Mouse (Mus musculus): Measurements from ENCODE around the gene Brdt. TPM values are rescaled to one million over a fixed set of nuclear protein-coding genes. Genes with fewer than 3 reads are reported as not detected.

Brdt gene
- polyA plus RNA-seq, 1 experiment from 2014 or later, result 0.78 TPM

GRCm38 (mm10) chr5:107295817-107296511 is 35.0 kb upstream of the Brdt start:
- Histone ChIP-seq H3K4me2 (replicated peaks; ENCODE audit: low read depth) (peak overlapping the region; percentile 14), H3K27me3 (replicated peaks; ENCODE audit: control insufficient read depth, insufficient read depth, low read length) (no peaks in the 10 kb centered on the region), H3K36me3 (ENCODE audit: control insufficient read depth, insufficient read depth) (no peaks in the 10 kb centered on the region), H3K27ac (ENCODE audit: low read depth, low read length) (no peak overlapping the region), H3K9me3 (ENCODE audit: control insufficient read depth) (no peaks in the 10 kb centered on the region), H3K9ac (ENCODE audit: low read depth, low read length) (no peak overlapping the region), H3K4me3 (ENCODE audit: low read depth, low read length) (no peak overlapping the region), H3K4me1 (replicated peaks; ENCODE audit: control insufficient read depth, insufficient read depth, low read length) (no peaks in the 10 kb centered on the region)
- peak; percentile 97 for ATAC-seq
- WGBS, result 50% methylated on average over 16 of the region's 16 CpGs
- no peak for TF ChIP-seq CTCF (IDR thresholded peaks at IDR 0.05; ENCODE audit: low read depth)

GRCm38 (mm10) chr5:107296512-107297322 is 34.2 kb upstream of the Brdt start:
- Histone ChIP-seq H3K9me3 (ENCODE audit: control insufficient read depth) (no peaks in the 10 kb centered on the region), H3K27ac (ENCODE audit: low read depth, low read length) (no peak overlapping the region), H3K36me3 (ENCODE audit: control insufficient read depth, insufficient read depth) (no peaks in the 10 kb centered on the region), H3K4me2 (replicated peaks; ENCODE audit: low read depth) (peak overlapping the region; percentile 14), H3K4me3 (ENCODE audit: low read depth, low read length) (no peak overlapping the region), H3K27me3 (replicated peaks; ENCODE audit: control insufficient read depth, insufficient read depth, low read length) (no peaks in the 10 kb centered on the region), H3K4me1 (replicated peaks; ENCODE audit: control insufficient read depth, insufficient read depth, low read length) (no peaks in the 10 kb centered on the region), H3K9ac (ENCODE audit: low read depth, low read length) (no peak overlapping the region)
- ATAC-seq, result no peak
- TF ChIP-seq CTCF (IDR thresholded peaks at IDR 0.05; ENCODE audit: low read depth), result no peak
- 39% methylated on average over 9 of the region's 9 CpGs for WGBS

DNA sequence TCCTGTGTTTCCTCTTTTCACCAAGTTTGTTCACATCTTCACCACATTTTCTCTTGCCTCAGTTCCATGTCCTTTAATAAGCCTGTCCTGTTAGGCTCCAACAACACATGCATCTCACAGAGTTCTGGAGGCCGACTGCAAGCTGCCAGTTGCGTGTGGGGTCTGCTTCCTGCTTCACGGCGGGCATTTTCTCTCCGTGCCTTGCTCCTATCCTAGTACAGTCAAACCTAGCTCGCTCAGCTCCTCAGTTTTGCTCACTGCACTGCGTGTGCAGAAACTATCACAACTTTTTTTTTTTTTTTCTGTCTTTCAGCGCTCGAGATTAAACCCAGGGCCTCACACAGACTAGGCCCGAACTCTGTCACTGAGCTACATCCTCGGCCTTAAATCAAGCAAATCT is 32.1 kb upstream of the Brdt start:
- Histone ChIP-seq H3K4me1 (replicated peaks; ENCODE audit: control insufficient read depth, insufficient read depth, low read length) (no peaks in the 10 kb centered on the region), H3K27me3 (replicated peaks; ENCODE audit: control insufficient read depth, insufficient read depth, low read length) (no peaks in the 10 kb centered on the region), H3K4me2 (replicated peaks; ENCODE audit: low read depth) (no peak overlapping the region), H3K4me3 (ENCODE audit: low read depth, low read length) (no peak overlapping the region), H3K36me3 (ENCODE audit: control insufficient read depth, insufficient read depth) (no peaks in the 10 kb centered on the region), H3K27ac (ENCODE audit: low read depth, low read length) (no peak overlapping the region), H3K9me3 (ENCODE audit: control insufficient read depth) (no peaks in the 10 kb centered on the region), H3K9ac (ENCODE audit: low read depth, low read length) (no peak overlapping the region)
- TF ChIP-seq CTCF (IDR thresholded peaks at IDR 0.05; ENCODE audit: low read depth), result no peak
- ATAC-seq, result no peak
- 65% methylated on average over 11 of the region's 11 CpGs for WGBS

GRCm38 (mm10) chr5:107303350-107303861 is 27.6 kb upstream of the Brdt start:
- 26% methylated on average over 11 of the region's 11 CpGs for WGBS
- H3K9me3 ChIP-seq (ENCODE audit: control insufficient read depth), result no peaks in the 10 kb centered on the region
- no peak overlapping the region for H3K4me3 ChIP-seq (ENCODE audit: low read depth, low read length)
- H3K27ac ChIP-seq (ENCODE audit: low read depth, low read length), result no peak overlapping the region
- 0 out of 2 replicates have a peak, but pooled peaks have one; percentile 31 for TF ChIP-seq CTCF (IDR thresholded peaks at IDR 0.05; ENCODE audit: low read depth)
- no peak overlapping the region for H3K9ac ChIP-seq (ENCODE audit: low read depth, low read length)
- no peaks in the 10 kb centered on the region for H3K4me1 ChIP-seq (replicated peaks; ENCODE audit: control insufficient read depth, insufficient read depth, low read length)
- no peaks in the 10 kb centered on the region for H3K36me3 ChIP-seq (ENCODE audit: control insufficient read depth, insufficient read depth)
- H3K27me3 ChIP-seq (replicated peaks; ENCODE audit: control insufficient read depth, insufficient read depth, low read length), result no peaks in the 10 kb centered on the region
- H3K4me2 ChIP-seq (replicated peaks; ENCODE audit: low read depth), result peak overlapping the region; percentile 51
- ATAC-seq, result peak; percentile 36; the same call in 1 of the 2 replicates

DNA sequence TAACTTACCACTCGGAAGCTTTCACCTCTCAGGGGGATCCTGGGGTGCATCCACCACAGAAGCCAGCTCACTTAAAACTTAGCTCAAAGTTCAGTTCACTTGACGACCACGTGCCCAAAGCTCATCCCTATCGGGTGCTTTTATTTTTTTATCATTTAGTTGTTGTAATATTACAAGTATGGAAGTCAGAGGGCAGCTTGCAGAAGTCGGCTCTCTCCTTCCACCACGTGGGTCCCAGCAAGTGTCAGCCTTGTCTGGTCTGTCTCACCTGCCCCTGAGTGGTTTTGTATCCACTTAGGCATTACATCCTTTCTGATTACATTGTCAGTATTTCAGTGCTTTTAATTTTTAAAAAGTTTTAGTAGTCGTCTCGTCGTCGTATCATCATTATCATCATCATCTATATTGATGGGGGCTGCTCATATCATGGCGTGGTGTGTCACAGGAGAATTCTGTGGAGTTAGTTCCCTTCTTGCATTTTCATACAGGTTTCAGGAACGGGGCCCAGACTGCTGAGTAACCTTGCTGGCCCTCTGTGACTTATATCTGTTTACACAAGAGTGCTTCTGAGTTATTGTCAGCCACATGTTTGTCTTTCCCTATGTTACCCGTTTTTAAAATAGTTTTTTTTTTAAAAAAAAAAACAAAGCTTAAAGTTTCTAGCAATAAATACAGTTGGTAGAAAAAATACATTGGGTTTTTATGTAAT is 26.7 kb upstream of the Brdt start:
- Histone ChIP-seq H3K27ac (ENCODE audit: low read depth, low read length) (no peak overlapping the region), H3K4me3 (ENCODE audit: low read depth, low read length) (no peak overlapping the region), H3K9me3 (ENCODE audit: control insufficient read depth) (no peaks in the 10 kb centered on the region), H3K36me3 (ENCODE audit: control insufficient read depth, insufficient read depth) (no peaks in the 10 kb centered on the region), H3K9ac (ENCODE audit: low read depth, low read length) (no peak overlapping the region), H3K4me2 (replicated peaks; ENCODE audit: low read depth) (no peak overlapping the region), H3K4me1 (replicated peaks; ENCODE audit: control insufficient read depth, insufficient read depth, low read length) (no peaks in the 10 kb centered on the region), H3K27me3 (replicated peaks; ENCODE audit: control insufficient read depth, insufficient read depth, low read length) (no peaks in the 10 kb centered on the region)
- WGBS, result 37% methylated on average over 13 of the region's 13 CpGs
- no peak for TF ChIP-seq CTCF (IDR thresholded peaks at IDR 0.05; ENCODE audit: low read depth)
- ATAC-seq, result no peak

GRCm38 (mm10) chr5:107307432-107307831 is 23.5 kb upstream of the Brdt start:
- Histone ChIP-seq H3K27me3 (replicated peaks; ENCODE audit: control insufficient read depth, insufficient read depth, low read length) (no peaks in the 10 kb centered on the region), H3K27ac (ENCODE audit: low read depth, low read length) (no peak overlapping the region), H3K9me3 (ENCODE audit: control insufficient read depth) (no peaks in the 10 kb centered on the region), H3K9ac (ENCODE audit: low read depth, low read length) (no peak overlapping the region), H3K4me2 (replicated peaks; ENCODE audit: low read depth) (no peak overlapping the region), H3K4me1 (replicated peaks; ENCODE audit: control insufficient read depth, insufficient read depth, low read length) (no peaks in the 10 kb centered on the region), H3K4me3 (ENCODE audit: low read depth, low read length) (no peak overlapping the region), H3K36me3 (ENCODE audit: control insufficient read depth, insufficient read depth) (no peaks in the 10 kb centered on the region)
- TF ChIP-seq CTCF (IDR thresholded peaks at IDR 0.05; ENCODE audit: low read depth), result no peak
- ATAC-seq, result no peak
- 54% methylated on average over 4 of the region's 4 CpGs for WGBS

All from intestine, postnatal 0 days (tissue).